In genomic region chr7:114171354-114172097, GRCm38 (mm10) we compare ENCODE assay signal across 11 mouse cellular contexts. TPM values are rescaled to one million over a fixed set of nuclear protein-coding genes. Genes with fewer than 3 reads are reported as not detected.
A peak's percentile ranks its signal among the peaks of the same experiment; 100 is the strongest.
DNase-seq lines count a peak whose midpoint lies in the region; ATAC-seq and TF ChIP-seq lines count a peak whose summit lies in the region.
"Had no signal": no experiment of that assay in that cellular context is flagged by ENCODE, and none has a peak within 500 bp of the region (broad histone marks: within the 10 kb centered on the region; RNA-seq: fewer than 3 reads in every experiment).

No protein-coding gene starts in this region.

- intact Hi-C loops in gastrocnemius, postnatal 14 days (cut with DNase I; ENCODE audit: low total_unique reads) = no loop called here

- ATAC-seq in lung, postnatal 0 days = peak; percentile 84
- ATAC-seq in midbrain, embryonic 16.5 days = no peak
- ATAC-seq in forebrain, embryonic 16.5 days = no peak

- peaks cover 8% of the 10 kb centered on the region; the same call in 1 of the 2 replicates for H3K4me1 ChIP-seq in lung, postnatal 0 days (ENCODE audit: insufficient read depth, low read depth, low read length)
- peaks cover 18% of the 10 kb centered on the region for H3K4me1 ChIP-seq in embryonic fibroblast, embryonic 13.5 days (ENCODE audit: control insufficient read depth, insufficient read depth, low read length)
- no peaks in the 10 kb centered on the region for H3K4me1 ChIP-seq in midbrain, embryonic 16.5 days (ENCODE audit: control insufficient read depth, insufficient read depth, low read length)
- H3K4me1 ChIP-seq in forebrain, embryonic 16.5 days (replicated peaks; ENCODE audit: control insufficient read depth, insufficient read depth, low read length) = no peaks in the 10 kb centered on the region
- H3K4me1 ChIP-seq: liver, embryonic 15.5 days had no signal

- H3K27ac ChIP-seq in lung, postnatal 0 days (ENCODE audit: low read length) = peak overlapping the region; percentile 87
- H3K27ac ChIP-seq in embryonic fibroblast, embryonic 13.5 days (ENCODE audit: insufficient read depth, low read length) = peak overlapping the region; percentile 31; the same call in 1 of the 2 replicates
- H3K27ac ChIP-seq in midbrain, embryonic 16.5 days (ENCODE audit: low read length) = no peak overlapping the region
- no peak overlapping the region for H3K27ac ChIP-seq in forebrain, embryonic 16.5 days (ENCODE audit: low read length)
- H3K27ac ChIP-seq: liver, embryonic 15.5 days had no signal

- no peak overlapping the region for H3K4me3 ChIP-seq in lung, postnatal 0 days (ENCODE audit: low read depth, low read length)
- H3K4me3 ChIP-seq in embryonic fibroblast, embryonic 13.5 days (ENCODE audit: insufficient read depth, low read length) = no peak overlapping the region
- no peak overlapping the region for H3K4me3 ChIP-seq in midbrain, embryonic 16.5 days (ENCODE audit: low read depth, low read length)
- H3K4me3 ChIP-seq in forebrain, embryonic 16.5 days (replicated peaks; ENCODE audit: low read length) = no peak overlapping the region
- H3K4me3 ChIP-seq: liver, embryonic 15.5 days had no signal

- 25% methylated on average over 8 of the region's 8 CpGs for WGBS in lung, postnatal 0 days
- 63% methylated on average over 8 of the region's 8 CpGs for WGBS in midbrain, embryonic 16.5 days
- 68% methylated on average over 8 of the region's 8 CpGs for WGBS in forebrain, embryonic 16.5 days

- no peaks in the 10 kb centered on the region for H3K27me3 ChIP-seq in lung, postnatal 0 days (replicated peaks; ENCODE audit: insufficient read depth, low read length)
- H3K27me3 ChIP-seq in midbrain, embryonic 16.5 days (ENCODE audit: control insufficient read depth, insufficient read depth, low read depth, low read length) = no peaks in the 10 kb centered on the region
- no peaks in the 10 kb centered on the region for H3K27me3 ChIP-seq in forebrain, embryonic 16.5 days (replicated peaks; ENCODE audit: control insufficient read depth, insufficient read depth, low read length)
- H3K27me3 ChIP-seq: liver, embryonic 15.5 days had no signal

- H3K9me3 ChIP-seq in lung, postnatal 0 days (ENCODE audit: low read length) = no peaks in the 10 kb centered on the region
- no peaks in the 10 kb centered on the region for H3K9me3 ChIP-seq in midbrain, embryonic 16.5 days (replicated peaks; ENCODE audit: control insufficient read depth, low read length, poor library complexity, severe bottlenecking)
- H3K9me3 ChIP-seq in forebrain, embryonic 16.5 days (ENCODE audit: control insufficient read depth, low read length) = no peaks in the 10 kb centered on the region
- H3K9me3 ChIP-seq: liver, embryonic 15.5 days had no signal

- TF ChIP-seq EP300 in lung, postnatal 0 days (IDR thresholded peaks at IDR 0.05) = peak; percentile 89

- peak; percentile 73 for DNase-seq in lung, postnatal 0 days (ENCODE audit: low spot score)
- DNase-seq in lung, adult 18-20 months = no peak
- DNase-seq in kidney, postnatal 10 days = peak; percentile 43
- DNase-seq in thymus, postnatal 14 days = peak; percentile 69
- DNase-seq in gastrocnemius, postnatal 14 days = no peak
- DNase-seq: cerebellum, adult 9-10 months; right cerebral cortex, adult 18-20 months had no signal

- H3K36me3 ChIP-seq in lung, postnatal 0 days (ENCODE audit: insufficient read depth, low read length) = no peaks in the 10 kb centered on the region
- H3K36me3 ChIP-seq in midbrain, embryonic 16.5 days (ENCODE audit: control insufficient read depth, insufficient read depth, low read length) = no peaks in the 10 kb centered on the region
- H3K36me3 ChIP-seq in forebrain, embryonic 16.5 days (ENCODE audit: control insufficient read depth, insufficient read depth) = no peaks in the 10 kb centered on the region
- H3K36me3 ChIP-seq: liver, embryonic 15.5 days had no signal

- no peak overlapping the region for H3K9ac ChIP-seq in lung, postnatal 0 days (replicated peaks; ENCODE audit: low read depth)
- H3K9ac ChIP-seq in midbrain, embryonic 16.5 days (ENCODE audit: low read depth, low read length) = no peak overlapping the region
- H3K9ac ChIP-seq in forebrain, embryonic 16.5 days (replicated peaks; ENCODE audit: low read depth, low read length) = no peak overlapping the region
- H3K9ac ChIP-seq: liver, embryonic 15.5 days had no signal

- TF ChIP-seq CTCF in lung, postnatal 0 days (IDR thresholded peaks at IDR 0.05) = no peak
- no peak for TF ChIP-seq CTCF in embryonic fibroblast, embryonic 13.5 days (IDR thresholded peaks at IDR 0.05; ENCODE audit: borderline replicate concordance, insufficient read depth, low read length)

- no peak overlapping the region for H3K4me2 ChIP-seq in lung, postnatal 0 days (replicated peaks; ENCODE audit: low read depth, low read length)
- H3K4me2 ChIP-seq in midbrain, embryonic 16.5 days (ENCODE audit: low read length) = no peak overlapping the region
- no peak overlapping the region for H3K4me2 ChIP-seq in forebrain, embryonic 16.5 days (ENCODE audit: low read length)
- H3K4me2 ChIP-seq: liver, embryonic 15.5 days had no signal

- TF ChIP-seq POLR2A in embryonic fibroblast, embryonic 13.5 days (IDR thresholded peaks at IDR 0.05; ENCODE audit: low read depth, low read length) = no peak

RNA-seq across cellular contexts. Expression of gene Rras2, which starts 53.9 kb away (rescaled TPM):
- 77.7 and 83.6 TPM in 2 replicates for polyA plus RNA-seq in lung, postnatal 0 days (2015; fragmentation: Nextera tagmentation; extraction: Ambion mirVana)
- polyA plus RNA-seq in embryonic fibroblast, embryonic 13.5 days (2011; ENCODE audit: insufficient read length, low read depth, missing spikeins) = 56.6 and 84.6 TPM in 2 replicates
- 24.7 and 26.8 TPM in 2 replicates for polyA plus RNA-seq in midbrain, embryonic 16.5 days (2015; fragmentation: Nextera tagmentation; extraction: Ambion mirVana)
- 10 to 100 TPM; 13.8 to 17.1 TPM for total RNA-seq in gastrocnemius, postnatal 14 days (2021)
- 23.6 and 23.8 TPM in 2 replicates for polyA plus RNA-seq in forebrain, embryonic 16.5 days (2015; fragmentation: Nextera tagmentation; extraction: Ambion mirVana)

Comparison
In these comparisons a context has a peak if more than half of its experiments do, and no peak if none do; other contexts are left out.
1. DNase-seq: peak in lung, postnatal 0 days (single experiment), kidney, postnatal 10 days (single experiment) and thymus, postnatal 14 days (single experiment); none in lung, adult 18-20 months (0 of 2) and gastrocnemius, postnatal 14 days (single experiment).
2. H3K27ac ChIP-seq: peak in lung, postnatal 0 days (single experiment) and embryonic fibroblast, embryonic 13.5 days (single experiment); none in midbrain, embryonic 16.5 days (single experiment) and forebrain, embryonic 16.5 days (single experiment).